8 mouse cellular contexts compared by ENCODE assay signal in the genomic region with DNA sequence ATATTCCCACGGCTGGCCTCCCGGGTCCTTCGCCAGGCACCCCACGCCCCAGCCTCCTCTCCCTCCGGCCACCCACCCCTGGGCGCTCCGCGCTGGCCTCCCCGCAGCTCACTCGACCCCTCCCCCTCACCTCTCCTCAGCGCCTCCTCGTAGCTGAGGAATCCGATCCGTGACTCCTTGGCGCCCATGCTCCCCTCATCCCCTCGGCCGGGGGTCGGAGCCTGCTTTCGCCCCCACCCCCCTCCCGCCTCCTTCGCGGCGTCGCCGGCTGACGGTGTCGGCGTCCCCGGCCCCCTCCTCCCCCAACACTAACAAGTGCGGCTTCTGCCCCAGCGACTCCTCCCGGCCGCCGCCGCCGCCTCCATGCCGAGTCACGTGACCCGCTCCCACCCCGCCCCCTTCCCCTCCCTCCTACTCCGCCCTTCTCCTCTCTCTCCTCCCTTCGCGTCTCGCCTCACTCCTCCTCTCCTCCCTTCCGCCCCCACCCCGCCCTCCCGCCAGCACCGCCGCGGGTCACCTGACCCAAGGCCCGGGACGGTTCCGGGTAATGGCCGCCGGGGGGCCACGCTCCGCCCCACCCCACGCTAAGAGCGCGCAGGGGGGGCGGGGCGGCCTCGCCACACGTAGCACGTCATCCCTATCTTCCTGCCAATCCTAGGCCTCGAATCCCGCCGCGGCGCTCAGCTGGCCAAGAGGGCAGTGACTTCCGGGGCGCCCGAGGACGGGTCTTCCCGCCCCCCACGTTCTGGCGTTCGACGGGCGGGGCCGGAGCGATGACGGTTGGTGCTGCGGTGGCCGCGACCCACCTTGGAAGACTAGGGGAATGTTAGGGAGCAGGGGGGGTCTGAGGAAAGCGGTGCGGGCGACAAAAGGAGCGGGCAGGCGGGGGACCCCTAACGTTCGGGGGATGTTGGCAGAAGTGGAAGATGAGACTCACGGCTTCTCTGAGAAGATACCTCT. TPM values are rescaled to one million over a fixed set of nuclear protein-coding genes. Genes with fewer than 3 reads are reported as not detected.
DNase-seq lines count a peak whose midpoint lies in the region; ATAC-seq lines count a peak whose summit lies in the region.

Gene Usp32 (minus strand): TSS at position 581 of the 960 bp plus-strand sequence.

- no peaks in the 10 kb centered on the region for H3K36me3 ChIP-seq in heart, embryonic 12.5 days
- H3K36me3 ChIP-seq in liver, embryonic 12.5 days, result peaks cover 19% of the 10 kb centered on the region
- H3K36me3 ChIP-seq in stomach, embryonic 15.5 days, result no peaks in the 10 kb centered on the region

- H3K4me1 ChIP-seq in heart, embryonic 12.5 days (replicated peaks), result peaks cover 3% of the 10 kb centered on the region; the same call in 1 of the 2 replicates
- H3K4me1 ChIP-seq in liver, embryonic 12.5 days, result peaks cover 49% of the 10 kb centered on the region
- H3K4me1 ChIP-seq in stomach, embryonic 15.5 days, result no peaks in the 10 kb centered on the region

- no peaks in the 10 kb centered on the region for H3K9me3 ChIP-seq in heart, embryonic 12.5 days (replicated peaks)
- H3K9me3 ChIP-seq in liver, embryonic 12.5 days (replicated peaks), result no peaks in the 10 kb centered on the region
- H3K9me3 ChIP-seq in stomach, embryonic 15.5 days, result no peaks in the 10 kb centered on the region

- no peaks in the 10 kb centered on the region for H3K27me3 ChIP-seq in heart, embryonic 12.5 days (replicated peaks)
- H3K27me3 ChIP-seq in liver, embryonic 12.5 days (replicated peaks), result no peaks in the 10 kb centered on the region
- no peaks in the 10 kb centered on the region for H3K27me3 ChIP-seq in stomach, embryonic 15.5 days (replicated peaks)

- WGBS in heart, embryonic 12.5 days, result under 1% methylated on average over 85 of the region's 94 CpGs
- WGBS in liver, embryonic 12.5 days (ENCODE audit: insufficient replicate concordance), result under 1% methylated on average over 87 of the region's 94 CpGs
- under 1% methylated on average over 86 of the region's 94 CpGs for WGBS in stomach, embryonic 15.5 days

- peak within 1 kb of the TSS; percentile 85 for H3K27ac ChIP-seq in heart, embryonic 12.5 days (ENCODE audit: poor library complexity, severe bottlenecking)
- peak within 1 kb of the TSS; percentile 94 for H3K27ac ChIP-seq in liver, embryonic 12.5 days
- peak within 1 kb of the TSS; percentile 78 for H3K27ac ChIP-seq in stomach, embryonic 15.5 days

- H3K9ac ChIP-seq in heart, embryonic 12.5 days, result peak within 1 kb of the TSS; percentile 91
- peak within 1 kb of the TSS; percentile 99 for H3K9ac ChIP-seq in liver, embryonic 12.5 days
- peak within 1 kb of the TSS; percentile 68 for H3K9ac ChIP-seq in stomach, embryonic 15.5 days

- peak; percentile 99 for DNase-seq in CD4-positive helper T cell, adult 2 months (ENCODE audit: low read depth, low spot score)
- peak; percentile 92 for DNase-seq in brain, embryonic 18.5 days (ENCODE audit: low read depth, low spot score)
- peak; percentile 98 for DNase-seq in kidney, postnatal 10 days
- DNase-seq in natural killer cell, adult 2 months (ENCODE audit: low spot score in 2 of 2), result peak; percentile 91 to 94

- peak within 1 kb of the TSS; percentile 74 for H3K4me2 ChIP-seq in heart, embryonic 12.5 days
- H3K4me2 ChIP-seq in liver, embryonic 12.5 days, result peak within 1 kb of the TSS; percentile 77
- H3K4me2 ChIP-seq in stomach, embryonic 15.5 days, result peak within 1 kb of the TSS; percentile 75

- ATAC-seq in erythroid progenitor cell, adult 5-6 weeks (replicated peaks; ENCODE audit: low FRiP score, poor library complexity, severe bottlenecking), result peak; percentile 95
- peak; percentile 99 for ATAC-seq in heart, embryonic 12.5 days (ENCODE audit: insufficient number of reproducible peaks, low FRiP score)
- peak; percentile 96 for ATAC-seq in liver, embryonic 12.5 days
- ATAC-seq in stomach, embryonic 15.5 days (ENCODE audit: insufficient read depth, low FRiP score, low read depth), result peak; percentile 96

- H3K4me3 ChIP-seq in heart, embryonic 12.5 days, result peak within 1 kb of the TSS; percentile 87
- H3K4me3 ChIP-seq in liver, embryonic 12.5 days, result peak within 1 kb of the TSS; percentile 99
- H3K4me3 ChIP-seq in stomach, embryonic 15.5 days (replicated peaks), result peak within 1 kb of the TSS; percentile 91

RNA-seq across cellular contexts. Expression of gene Usp32, which starts in this region (rescaled TPM):
- total RNA-seq in erythroid progenitor cell, adult 5-6 weeks (2015; ENCODE audit: low replicate concordance), result 248 and 268 TPM in 2 replicates
- 357 and 586 TPM in 2 replicates for total RNA-seq in erythroid progenitor cell, adult 5-6 weeks (2017; ENCODE audit: low replicate concordance)
- 5.3 and 5.4 TPM in 2 replicates for polyA plus RNA-seq in heart, embryonic 12.5 days (2016; fragmentation: Nextera tagmentation; extraction: Ambion mirVana)
- polyA plus RNA-seq in liver, embryonic 12.5 days (2016; fragmentation: Nextera tagmentation; extraction: Ambion mirVana), result 10.6 and 12.0 TPM in 2 replicates
- polyA plus RNA-seq in stomach, embryonic 15.5 days (2015; fragmentation: Nextera tagmentation; extraction: Ambion mirVana), result 3.9 and 4.8 TPM in 2 replicates

Comparison
In these comparisons a context has a peak if more than half of its experiments do, and no peak if none do; other contexts are left out.
1. Peak in every context shown above with its lines: DNase-seq, ATAC-seq, H3K4me3 ChIP-seq and H3K27ac ChIP-seq.